Mouse (Mus musculus): ENCODE measurements at regions not wholly inside any gene's neighbourhood (a gene's known extent, or its start where the extent isn't known, plus 50 kb on each side); places are given as distances from the start of the nearest gene placed in this dataset.

- no peak for DNase-seq (ENCODE audit: low spot score)
Observed at GRCm38 (mm10) chrX:13014051-13014450, 57.2 kb upstream of the Usp9x start.

GRCm38 (mm10) chrX:13013086-13013485, 58.2 kb upstream of the Usp9x start:
- no peak for DNase-seq (ENCODE audit: low spot score)

GRCm38 (mm10) chrX:12990777-12991176, 80.5 kb upstream of the Usp9x start:
- DNase-seq (ENCODE audit: low spot score) = no peak

GRCm38 (mm10) chrX:12977676-12978075, 93.6 kb upstream of the Usp9x start:
- DNase-seq (ENCODE audit: low spot score) = no peak

- no peak for DNase-seq (ENCODE audit: low spot score)
Observed at GRCm38 (mm10) chrX:12968979-12969746, 102.1 kb upstream of the Usp9x start.

GRCm38 (mm10) chrX:12959467-12960314, 111.6 kb upstream of the Usp9x start:
- peak; percentile 79 for DNase-seq (ENCODE audit: low spot score)

GRCm38 (mm10) chrX:12958873-12959272, 112.4 kb upstream of the Usp9x start:
- DNase-seq (ENCODE audit: low spot score) = peak; percentile 53

- peak; percentile 82 for DNase-seq (ENCODE audit: low spot score)
Observed at GRCm38 (mm10) chrX:12950928-12951660, 120.2 kb upstream of the Usp9x start.

GRCm38 (mm10) chrX:12942451-12942850, 128.8 kb upstream of the Usp9x start:
- no peak for DNase-seq (ENCODE audit: low spot score)

- no peak for DNase-seq (ENCODE audit: low spot score)
Observed at GRCm38 (mm10) chrX:12936406-12937172, 134.7 kb upstream of the Usp9x start.

GRCm38 (mm10) chrX:12933294-12933807, 137.9 kb upstream of the Usp9x start:
- no peak for DNase-seq (ENCODE audit: low spot score)

- DNase-seq (ENCODE audit: low spot score) = no peak
Observed at GRCm38 (mm10) chrX:12930242-12930641, 141.1 kb upstream of the Usp9x start.

- DNase-seq (ENCODE audit: low spot score) = no peak
Observed at GRCm38 (mm10) chrX:12927797-12928589, 143.3 kb upstream of the Usp9x start.

- no peak for DNase-seq (ENCODE audit: low spot score)
Observed at GRCm38 (mm10) chrX:12924705-12925644, 146.3 kb upstream of the Usp9x start.

- DNase-seq (ENCODE audit: low spot score) = peak; percentile 22
Observed at GRCm38 (mm10) chrX:12919576-12919975, 151.7 kb upstream of the Usp9x start.

- no peak for DNase-seq (ENCODE audit: low spot score)
Observed at GRCm38 (mm10) chrX:12917105-12917504, 154.2 kb upstream of the Usp9x start.

- DNase-seq (ENCODE audit: low spot score) = no peak
Observed at GRCm38 (mm10) chrX:12916684-12917083, 154.6 kb upstream of the Usp9x start.

- DNase-seq (ENCODE audit: low spot score) = peak; percentile 16
Observed at GRCm38 (mm10) chrX:12900256-12900655, 138.4 kb upstream of the Med14 start.

GRCm38 (mm10) chrX:12891468-12891867, 129.6 kb upstream of the Med14 start:
- DNase-seq (ENCODE audit: low spot score) = peak; percentile 10

- DNase-seq (ENCODE audit: low spot score) = no peak
Observed at GRCm38 (mm10) chrX:12889482-12889808, 127.6 kb upstream of the Med14 start.
